Mouse (Mus musculus) hindbrain, embryonic 16.5 days (tissue): ENCODE data around the gene Agbl4. TPM values are rescaled to one million over a fixed set of nuclear protein-coding genes. Genes with fewer than 3 reads are reported as not detected.

Source experiments
- ATAC-seq: fragments of 200-750 bp; cut with Nextera tagmentation; 2 replicates; pipeline ENCODE4 v1.8.0; 2017; ENCODE audit warnings: moderate TSS enrichment, moderate library complexity
- H3K27ac ChIP-seq: fragments of 300-500 bp; sonication (generic); 2 replicates; pipeline ENCODE4 v1.5.1; 2014; ENCODE audit warnings: low read depth, mild to moderate bottlenecking, control low read depth, low read length, moderate library complexity
- H3K27me3 ChIP-seq: fragments of 300-500 bp; sonication (generic); replicated peaks from 2 replicates; pipeline ENCODE4 v1.6.1; 2014; ENCODE audit warnings: low read length; ENCODE audit not compliant: control insufficient read depth, insufficient read depth
- H3K36me3 ChIP-seq: fragments of 300-500 bp; sonication (generic); 2 replicates; pipeline ENCODE4 v1.6.1; 2014; ENCODE audit warnings: mild to moderate bottlenecking, low read length, moderate library complexity, mixed read lengths; ENCODE audit not compliant: control insufficient read depth, insufficient read depth
- H3K4me1 ChIP-seq: fragments of 300-500 bp; sonication (generic); 2 replicates; pipeline ENCODE4 v1.6.1; 2014; ENCODE audit warnings: low read depth, low read length; ENCODE audit not compliant: control insufficient read depth, insufficient read depth
- H3K4me2 ChIP-seq: fragments of 300-500 bp; sonication (generic); 2 replicates; pipeline ENCODE4 v1.6.1; 2014; ENCODE audit warnings: mild to moderate bottlenecking, low read length, control low read depth, moderate library complexity
- H3K4me3 ChIP-seq: fragments of 300-500 bp; sonication (generic); 2 replicates; pipeline ENCODE4 v1.5.1; 2014; ENCODE audit warnings: mild to moderate bottlenecking, low read length, control low read depth, moderate library complexity
- H3K9ac ChIP-seq: fragments of 300-500 bp; sonication (generic); 2 replicates; pipeline ENCODE4 v1.6.1; 2014; ENCODE audit warnings: low read depth, mild to moderate bottlenecking, control low read depth, low read length, moderate library complexity
- H3K9me3 ChIP-seq: fragments of 300-500 bp; sonication (generic); 2 replicates; pipeline ENCODE4 v1.6.1; 2014; ENCODE audit warnings: mild to moderate bottlenecking, low read length, moderate library complexity; ENCODE audit not compliant: control insufficient read depth
- WGBS: fragments of 180-500 bp; shearing (Covaris S2); extraction: QIAGEN DNeasy Blood & Tissue Kit; methylation state at CpG from one replicate; pipeline ENCODE4 v1.1.7; 2014; 5-methylcytosine and 5-hydroxymethylcytosine counted together
- polyA plus RNA-seq: library from polyadenylated mRNA; unstranded; fragments of >200 nt; fragmentation: Nextera tagmentation; extraction: Ambion mirVana; gene quantifications from 2 replicates; pipeline ENCODE4 v1.2.1, GENCODE M21; 2015

The Agbl4 gene
- 3.3 and 4.8 TPM in 2 replicates for polyA plus RNA-seq

GRCm38 (mm10) chr4:110397618-110398045 lies at the start of gene Agbl4:
Agbl4 (plus strand) TSS chr4:110397661.
- Histone ChIP-seq H3K27me3 (no peaks in the 10 kb centered on the region), H3K9me3 (no peaks in the 10 kb centered on the region), H3K9ac (peak within 1 kb of the TSS; percentile 79), H3K27ac (0 out of 2 replicates have a peak within 1 kb of the TSS, but pooled peaks have one; percentile 39), H3K4me3 (peak within 1 kb of the TSS; percentile 79), H3K36me3 (no peaks in the 10 kb centered on the region), H3K4me2 (peak within 1 kb of the TSS; percentile 77), H3K4me1 (no peaks in the 10 kb centered on the region)
- peak; percentile 99 for ATAC-seq
- under 1% methylated on average over 27 of the region's 27 CpGs for WGBS

GRCm38 (mm10) chr4:110350856-110351177 lies 46.6 kb upstream of the Agbl4 start:
- peak; percentile 5; the same call in 1 of the 2 replicates for ATAC-seq
- H3K4me1 ChIP-seq = no peaks in the 10 kb centered on the region; the same call in 1 of the 2 replicates
- peak overlapping the region; percentile 82 for H3K27ac ChIP-seq
- H3K9ac ChIP-seq = peak overlapping the region; percentile 78
- no peaks in the 10 kb centered on the region for H3K9me3 ChIP-seq
- peak overlapping the region; percentile 55 for H3K4me2 ChIP-seq
- WGBS = 6% methylated on average over 6 of the region's 6 CpGs
- peak overlapping the region; percentile 63 for H3K4me3 ChIP-seq
- H3K27me3 ChIP-seq = no peaks in the 10 kb centered on the region
- no peaks in the 10 kb centered on the region for H3K36me3 ChIP-seq

GRCm38 (mm10) chr4:110351178-110352000 lies 46.1 kb upstream of the Agbl4 start, which contains the start of gene Elavl4:
Elavl4 (minus strand) TSS chr4:110351909.
- no peaks in the 10 kb centered on the region for H3K36me3 ChIP-seq
- no peaks in the 10 kb centered on the region for H3K9me3 ChIP-seq
- peak; percentile 96 for ATAC-seq
- H3K27me3 ChIP-seq = no peaks in the 10 kb centered on the region
- peak within 1 kb of the TSS; percentile 63 for H3K4me3 ChIP-seq
- no peaks in the 10 kb centered on the region; the same call in 1 of the 2 replicates for H3K4me1 ChIP-seq
- under 1% methylated on average over 63 of the region's 75 CpGs for WGBS
- peak within 1 kb of the TSS; percentile 55 for H3K4me2 ChIP-seq
- H3K9ac ChIP-seq = peak within 1 kb of the TSS; percentile 78
- peak within 1 kb of the TSS; percentile 82 for H3K27ac ChIP-seq

- WGBS = 4% methylated on average over 5 of the region's 5 CpGs
- ATAC-seq = peak; percentile 46; the same call in 1 of the 2 replicates
These were observed 45.5 kb upstream of the Agbl4 start for GRCm38 (mm10) chr4:110352001-110352369.

GRCm38 (mm10) chr4:110360568-110360967 lies 36.9 kb upstream of the Agbl4 start:
- Histone ChIP-seq H3K27ac (no peak overlapping the region), H3K4me3 (no peak overlapping the region), H3K27me3 (no peaks in the 10 kb centered on the region), H3K9ac (no peak overlapping the region), H3K4me1 (no peaks in the 10 kb centered on the region), H3K36me3 (no peaks in the 10 kb centered on the region), H3K4me2 (no peak overlapping the region), H3K9me3 (no peaks in the 10 kb centered on the region)
- no peak for ATAC-seq
- WGBS = 43% methylated on average over 2 of the region's 2 CpGs

More at GRCm38 (mm10) chr4:110352001-110352369, 45.5 kb upstream of the Agbl4 start:
- H3K27me3 ChIP-seq = no peaks in the 10 kb centered on the region
- H3K9me3 ChIP-seq = no peaks in the 10 kb centered on the region
- peak overlapping the region; percentile 78 for H3K9ac ChIP-seq
- H3K36me3 ChIP-seq = no peaks in the 10 kb centered on the region
- H3K4me2 ChIP-seq = peak overlapping the region; percentile 55
- H3K4me1 ChIP-seq = no peaks in the 10 kb centered on the region; the same call in 1 of the 2 replicates
- peak overlapping the region; percentile 82 for H3K27ac ChIP-seq
- peak overlapping the region; percentile 63 for H3K4me3 ChIP-seq

- Histone ChIP-seq H3K27me3 (no peaks in the 10 kb centered on the region), H3K4me2 (no peak overlapping the region), H3K9ac (no peak overlapping the region), H3K27ac (no peak overlapping the region), H3K4me1 (no peaks in the 10 kb centered on the region), H3K4me3 (no peak overlapping the region), H3K36me3 (no peaks in the 10 kb centered on the region), H3K9me3 (no peaks in the 10 kb centered on the region)
- 69% methylated on average over 5 of the region's 5 CpGs for WGBS
- ATAC-seq = no peak
These were observed 1.2 kb upstream of the Agbl4 start for GRCm38 (mm10) chr4:110396221-110396620.

GRCm38 (mm10) chr4:110420306-110420705 lies 22.8 kb downstream of the Agbl4 start:
- Histone ChIP-seq H3K27ac (no peak overlapping the region), H3K9me3 (no peaks in the 10 kb centered on the region), H3K27me3 (no peaks in the 10 kb centered on the region), H3K9ac (no peak overlapping the region), H3K4me2 (no peak overlapping the region), H3K4me3 (no peak overlapping the region), H3K4me1 (no peaks in the 10 kb centered on the region), H3K36me3 (no peaks in the 10 kb centered on the region)
- 83% methylated on average over 2 of the region's 2 CpGs for WGBS
- ATAC-seq = no peak

GRCm38 (mm10) chr4:110427653-110428052 lies 30.2 kb downstream of the Agbl4 start:
- H3K4me2 ChIP-seq = no peak overlapping the region
- no peaks in the 10 kb centered on the region for H3K27me3 ChIP-seq
- H3K27ac ChIP-seq = no peak overlapping the region
- H3K9me3 ChIP-seq = no peaks in the 10 kb centered on the region
- H3K9ac ChIP-seq = no peak overlapping the region
- ATAC-seq = no peak
- no peak overlapping the region for H3K4me3 ChIP-seq
- H3K4me1 ChIP-seq = no peaks in the 10 kb centered on the region
- no peaks in the 10 kb centered on the region for H3K36me3 ChIP-seq

- WGBS = 57% methylated on average over 1 of the region's 1 CpGs
- Histone ChIP-seq H3K27ac (no peak overlapping the region), H3K36me3 (no peaks in the 10 kb centered on the region), H3K4me2 (no peak overlapping the region), H3K4me1 (no peaks in the 10 kb centered on the region), H3K9me3 (no peaks in the 10 kb centered on the region), H3K27me3 (no peaks in the 10 kb centered on the region), H3K9ac (no peak overlapping the region), H3K4me3 (no peak overlapping the region)
- ATAC-seq = no peak
These were observed 96.9 kb downstream of the Agbl4 start for GRCm38 (mm10) chr4:110494371-110494770.
